Mouse (Mus musculus) 416B (cell line): ENCODE measurements around the gene Cuedc2.

Source experiments
- DNase-seq: peaks from one replicate; pipeline ENCODE4 v3.0.0; 2011; ENCODE audit warnings: low read depth

Gene Cuedc2

DNA sequence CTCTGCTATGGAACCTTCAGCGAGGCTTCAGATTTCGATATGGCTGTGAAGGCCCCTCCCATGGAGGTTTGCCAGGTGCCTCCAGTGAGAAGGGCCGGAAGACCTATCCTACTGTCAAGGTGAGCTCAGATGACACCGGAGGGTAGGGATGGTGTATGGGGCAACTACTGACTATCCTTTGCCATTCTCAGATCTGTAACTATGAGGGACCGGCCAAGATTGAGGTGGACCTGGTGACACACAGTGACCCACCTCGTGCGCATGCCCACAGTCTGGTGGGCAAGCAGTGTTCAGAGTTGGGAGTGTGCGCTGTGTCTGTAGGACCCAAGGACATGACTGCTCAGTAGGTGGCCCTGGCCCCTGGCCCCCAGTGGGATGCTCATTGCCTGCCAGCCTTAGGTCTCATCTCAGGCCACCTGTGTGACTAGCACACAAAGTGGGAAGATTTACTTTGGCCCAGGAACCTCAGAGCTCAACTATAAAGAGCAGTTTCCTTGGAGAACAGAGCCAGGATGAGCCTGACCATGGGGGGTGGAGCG is 31.7 kb downstream of the Cuedc2 start:
- DNase-seq: no peak

DNA sequence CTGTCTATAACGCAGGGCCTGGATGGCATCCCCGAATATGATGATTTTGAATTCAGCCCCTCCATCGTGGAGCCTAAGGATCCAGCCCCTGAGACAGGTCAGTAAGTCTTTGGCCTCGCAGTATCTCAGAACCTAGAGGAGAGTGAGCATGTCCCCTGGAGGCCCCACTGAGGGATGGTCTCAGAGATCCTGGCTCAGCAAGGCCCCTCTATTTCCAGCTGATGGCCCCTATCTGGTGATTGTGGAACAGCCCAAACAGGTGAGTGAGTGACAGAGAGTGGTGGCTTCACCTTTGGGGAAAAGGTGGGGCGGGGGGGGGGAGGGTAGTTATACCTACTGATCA is 32.3 kb downstream of the Cuedc2 start:
- DNase-seq: no peak

DNA sequence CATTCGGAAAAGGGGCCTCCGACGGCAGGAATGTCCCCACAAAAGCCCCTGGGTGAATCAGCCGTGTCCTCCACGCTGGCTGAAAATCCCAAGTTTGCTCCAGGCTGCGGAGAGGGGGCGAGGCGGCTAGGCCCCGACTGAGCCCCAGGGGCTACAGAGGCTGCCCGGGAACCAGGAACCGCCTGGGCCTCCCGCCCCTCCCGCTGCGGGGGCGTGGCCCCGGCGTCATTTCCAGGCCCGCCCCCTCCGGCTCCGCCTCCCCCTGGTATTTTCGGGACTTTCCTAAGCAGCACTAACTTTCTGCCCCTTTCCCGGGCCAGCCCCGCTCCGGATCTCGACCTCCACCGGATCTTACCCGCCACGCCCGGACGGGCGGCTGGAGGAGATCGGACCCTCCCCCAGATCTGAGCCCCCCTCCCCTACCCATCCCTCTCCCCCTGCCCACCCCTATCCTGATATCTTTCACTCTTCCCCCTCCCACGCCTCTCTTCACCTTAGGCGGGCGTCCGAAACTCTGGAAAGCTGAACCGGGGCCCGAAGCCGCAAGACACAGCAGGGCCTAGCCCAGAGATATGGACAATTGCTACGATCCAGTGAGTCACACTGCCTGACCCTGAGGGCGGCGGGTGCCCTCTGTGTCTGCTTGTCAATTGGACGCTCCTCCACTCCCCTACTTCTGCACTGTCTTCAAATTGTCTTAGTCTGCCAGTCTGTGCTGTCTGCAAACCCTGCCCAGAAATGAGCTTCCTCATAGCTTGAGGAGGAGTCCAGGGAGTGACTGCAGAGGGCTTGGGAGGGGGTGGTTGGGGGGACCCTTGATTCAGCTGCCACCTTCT is 32.9 kb downstream of the Cuedc2 start:
- DNase-seq: peak; percentile 89

DNA sequence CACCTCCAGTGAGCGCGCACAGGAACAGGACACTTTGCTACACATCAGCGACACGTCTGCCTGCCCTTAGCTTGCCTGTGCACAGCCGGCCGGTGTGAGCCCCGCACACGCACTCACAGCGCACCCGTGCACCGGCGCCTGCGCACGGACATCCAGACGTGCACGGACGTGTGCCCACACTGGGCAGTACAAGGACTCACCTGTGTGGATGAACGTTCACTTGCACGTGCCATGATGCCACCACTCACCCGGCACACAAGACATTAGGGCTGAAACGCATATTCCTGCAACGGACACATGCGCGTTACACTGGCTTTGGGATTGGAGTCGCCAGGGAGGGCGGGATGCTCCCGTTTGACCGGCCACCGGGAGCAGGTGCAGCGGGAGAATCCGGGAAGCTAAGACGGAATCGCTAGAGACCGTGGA is 33.6 kb downstream of the Cuedc2 start:
- no peak for DNase-seq

DNA sequence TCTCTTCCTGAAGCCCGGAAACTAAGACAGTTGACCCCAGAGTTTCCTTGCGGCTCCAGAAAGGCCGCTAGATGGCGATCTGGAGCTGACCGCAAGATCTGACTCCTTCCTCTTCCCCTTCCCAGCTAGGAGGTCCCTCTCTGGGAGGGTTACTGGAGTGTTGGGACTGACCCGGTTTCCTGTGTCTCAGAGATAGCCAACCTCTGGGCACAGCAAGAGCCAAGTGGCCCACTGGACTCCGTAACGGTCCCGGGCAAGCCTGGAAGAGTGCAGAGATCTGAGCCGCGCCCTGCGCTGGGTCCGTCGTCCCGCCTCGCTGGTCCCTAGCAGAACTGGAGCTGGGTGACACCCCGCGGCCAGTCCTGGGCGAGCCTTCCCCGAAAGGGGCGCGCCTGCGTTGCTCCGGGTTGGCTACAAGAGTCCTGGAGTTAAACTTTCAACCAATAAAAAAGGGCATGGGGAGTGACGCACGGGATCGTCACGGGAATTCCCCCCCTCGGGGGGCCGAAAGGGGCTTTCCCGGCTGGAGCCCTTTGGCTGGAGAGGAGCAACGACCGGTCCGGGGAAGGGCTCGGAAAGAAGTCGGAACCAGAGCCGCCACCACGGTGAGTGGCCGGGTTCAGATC is 34.2 kb downstream of the Cuedc2 start, which contains the start of gene Nfkb2:
TSS of gene Nfkb2 (plus strand) at position 105 of the 626 bp plus-strand sequence.
- peak; percentile 96 for DNase-seq

DNA sequence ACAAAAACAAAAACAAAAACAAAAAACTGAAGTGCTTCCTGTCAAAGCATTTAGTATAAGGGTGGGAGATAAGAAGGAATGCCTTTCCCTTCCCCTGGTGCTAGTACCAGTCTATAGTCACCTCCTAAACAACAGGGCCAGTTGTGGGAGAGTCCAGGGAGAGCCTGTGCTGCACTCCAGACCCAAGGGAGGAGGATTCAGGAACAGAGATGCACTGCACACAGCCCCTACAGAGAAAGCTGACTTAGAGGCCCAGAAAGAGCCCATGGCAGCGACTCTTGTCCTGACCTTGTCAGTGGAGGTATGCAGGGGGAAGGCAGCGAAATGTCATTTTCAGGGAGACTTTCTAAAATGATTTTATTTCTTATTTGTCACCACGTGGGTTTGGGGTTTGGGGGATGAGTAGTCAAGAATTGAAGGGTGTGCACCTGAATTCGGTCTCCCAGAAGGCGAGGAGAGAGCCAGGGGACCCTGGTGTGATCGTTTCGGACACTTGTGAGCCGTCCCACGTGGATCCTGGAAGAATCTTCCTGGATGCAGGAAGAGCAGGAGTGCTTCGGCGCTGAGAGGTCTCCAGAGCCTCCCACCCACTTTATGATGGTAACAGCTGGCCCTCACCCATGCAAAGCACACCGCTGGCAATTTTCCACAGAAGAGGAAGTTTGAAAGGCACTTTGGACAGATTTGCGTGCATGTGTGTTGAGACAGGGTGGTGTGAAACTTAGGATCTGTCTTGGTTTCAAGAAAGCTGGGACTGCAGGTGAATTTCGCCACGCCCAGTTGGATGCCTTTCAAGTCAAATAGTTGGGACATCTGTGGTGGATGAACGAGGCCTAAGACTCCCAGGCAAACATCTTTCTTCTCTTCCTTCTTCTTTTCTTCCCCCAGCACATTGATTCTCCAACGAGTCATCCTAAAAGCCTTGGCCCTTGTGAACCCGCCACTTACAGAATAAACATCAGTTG is 35.0 kb downstream of the Cuedc2 start:
- no peak for DNase-seq

DNA sequence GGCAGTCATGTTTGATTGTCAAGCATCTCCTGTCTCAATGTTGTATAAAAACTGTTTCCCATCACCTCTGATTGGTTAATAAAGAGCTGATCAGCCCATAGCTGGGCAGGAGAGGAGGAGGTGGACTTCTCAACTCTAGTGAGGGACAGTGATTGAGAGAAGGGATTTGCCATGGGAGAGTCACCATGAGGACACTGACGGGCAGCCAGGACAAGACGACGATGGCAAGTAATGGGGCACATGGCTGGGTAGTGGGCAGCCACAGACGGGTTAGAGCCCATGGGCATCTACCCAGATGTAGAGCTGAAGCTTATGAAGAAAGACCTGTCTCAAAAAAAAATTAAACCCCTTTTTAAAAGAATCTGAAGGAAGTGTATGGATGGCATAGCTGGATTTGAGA is 36.0 kb downstream of the Cuedc2 start:
- DNase-seq: no peak

DNA sequence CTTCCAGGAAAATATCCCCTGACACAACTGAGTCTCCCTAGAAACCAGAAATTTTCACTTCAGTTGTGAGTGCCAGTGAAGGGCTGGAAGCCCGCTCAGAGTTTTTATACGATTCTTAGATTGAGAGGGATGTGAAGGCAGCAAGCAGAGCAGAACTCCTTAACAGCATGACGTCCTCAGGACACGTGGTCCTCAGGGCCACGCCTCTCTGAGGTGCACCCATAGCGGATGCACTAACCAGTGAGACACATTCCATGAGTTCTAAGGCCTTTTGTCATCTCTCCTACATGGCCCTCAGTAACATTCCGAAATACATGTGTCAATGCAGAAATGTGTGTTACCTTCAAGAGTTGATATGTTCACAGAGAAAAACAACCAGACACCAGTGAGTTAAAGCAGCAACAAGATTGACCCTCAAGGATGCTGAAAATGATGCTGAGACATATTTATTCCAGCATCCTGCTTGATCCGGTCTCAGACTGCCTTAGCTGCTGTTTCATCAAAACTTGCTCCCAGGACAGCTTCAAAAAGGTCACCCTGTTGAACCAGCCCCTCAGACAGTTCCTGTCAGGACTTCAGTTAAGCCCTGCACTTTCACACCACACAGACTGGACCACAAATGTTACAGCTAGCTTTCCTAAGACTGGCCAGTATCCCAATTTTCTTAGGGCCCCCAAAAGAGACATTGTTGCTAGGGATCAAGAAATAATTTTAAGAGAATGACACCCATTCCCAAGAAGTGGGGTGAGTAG is 38.0 kb downstream of the Cuedc2 start:
- DNase-seq: no peak

DNA sequence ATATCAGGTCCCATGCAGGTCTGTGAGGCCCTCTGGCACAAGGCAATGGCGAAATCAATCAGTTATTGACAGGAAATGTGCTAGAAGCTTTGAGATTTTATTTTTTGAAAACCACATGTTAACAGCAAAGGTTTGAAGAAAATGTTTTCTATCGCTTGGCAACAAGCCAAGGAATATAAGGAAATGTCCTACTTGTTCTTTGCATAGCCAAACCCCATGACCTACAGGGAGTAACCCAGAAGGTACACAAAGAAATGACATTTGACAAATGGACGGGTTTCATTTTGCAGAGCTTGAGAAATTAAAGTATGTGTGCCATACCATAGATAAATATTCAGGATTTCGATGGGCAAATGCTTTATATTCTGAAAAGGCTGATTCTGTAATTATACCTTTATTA is 41.6 kb downstream of the Cuedc2 start:
- no peak for DNase-seq

DNA sequence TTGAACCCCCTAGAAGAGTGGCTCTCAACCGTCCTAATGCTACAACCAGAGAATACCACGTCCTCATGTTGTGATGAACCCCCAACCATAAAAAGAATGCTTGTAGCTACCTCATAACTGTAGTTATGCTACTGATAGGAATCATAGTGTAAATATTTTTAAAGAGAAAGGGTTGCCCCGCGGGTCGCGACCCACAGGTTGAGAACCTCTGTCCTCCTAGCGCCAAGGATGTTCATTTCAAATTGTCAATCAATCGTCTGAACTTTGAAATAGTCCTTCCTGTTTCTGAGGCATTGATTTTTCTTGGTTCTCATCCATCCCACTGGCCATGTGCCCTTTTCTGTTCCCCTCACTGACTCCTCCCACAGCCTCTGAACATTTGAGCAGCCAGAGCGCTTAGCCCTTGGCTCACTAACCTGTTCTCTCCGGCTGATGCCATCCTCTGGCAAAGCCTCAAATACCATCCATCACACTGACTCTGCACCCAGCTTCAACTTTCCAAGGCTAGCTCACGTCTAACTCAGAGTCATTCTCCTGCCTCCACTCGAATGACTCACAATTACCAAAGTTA is 47.9 kb downstream of the Cuedc2 start:
- DNase-seq: no peak

DNA sequence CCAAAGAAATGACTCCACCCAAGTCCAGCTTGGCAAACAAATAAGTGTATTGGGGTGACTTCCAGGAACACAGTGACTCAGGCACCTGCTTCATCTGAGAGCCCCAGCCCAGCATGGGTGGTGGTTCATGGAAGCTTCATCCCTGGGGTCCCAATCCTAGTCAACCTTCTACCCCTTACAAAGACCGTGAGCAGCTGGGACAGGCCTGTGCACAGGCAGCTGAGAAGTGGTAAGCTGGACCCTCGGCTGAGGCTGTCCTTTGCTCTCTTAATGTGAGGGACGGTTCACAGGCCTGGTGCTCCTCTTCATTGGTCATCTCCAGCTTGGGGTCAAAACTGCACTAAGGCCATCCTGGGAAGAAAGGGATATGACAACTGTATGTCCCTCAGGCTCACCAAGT is 50.9 kb downstream of the Cuedc2 start:
- DNase-seq: no peak

DNA sequence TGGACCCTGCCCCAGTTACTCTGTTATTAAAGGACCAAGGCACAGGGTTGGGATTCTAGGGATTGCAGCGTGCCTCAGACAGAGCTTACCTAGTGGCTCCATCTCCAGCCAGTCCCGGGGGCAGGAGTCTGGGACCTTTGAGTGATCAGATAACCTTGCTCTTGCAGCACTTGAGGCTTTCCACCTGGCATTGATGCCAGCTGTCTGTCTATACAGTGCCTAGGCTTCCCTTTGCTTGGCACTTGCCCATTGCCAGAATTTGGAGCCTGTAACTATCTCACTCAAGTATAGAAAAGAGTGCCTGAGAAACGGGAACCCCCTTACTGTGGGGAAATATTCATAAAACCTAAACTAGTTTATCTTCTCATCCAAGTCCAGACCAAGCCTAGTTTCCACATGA is 51.6 kb downstream of the Cuedc2 start:
- no peak for DNase-seq

DNA sequence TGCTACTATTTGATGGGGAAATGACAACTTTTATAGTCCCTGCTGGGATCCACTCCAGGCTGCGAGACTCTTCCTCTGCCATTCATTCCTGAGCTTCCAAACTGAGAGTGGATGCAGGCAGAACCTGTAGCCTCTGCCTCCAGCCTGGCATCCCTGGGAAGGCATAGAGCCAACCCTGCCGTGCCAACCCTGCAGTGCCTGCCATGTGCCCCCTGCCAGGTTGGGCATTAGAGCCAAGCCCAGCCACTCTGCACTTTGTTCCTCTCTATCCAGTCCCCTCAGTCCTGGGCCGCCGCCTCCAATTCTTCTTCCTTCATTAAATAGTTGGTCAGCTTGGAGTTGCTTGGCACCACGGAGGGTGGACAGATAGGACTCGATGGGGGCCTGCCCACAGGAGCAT is 52.5 kb downstream of the Cuedc2 start:
- no peak for DNase-seq

DNA sequence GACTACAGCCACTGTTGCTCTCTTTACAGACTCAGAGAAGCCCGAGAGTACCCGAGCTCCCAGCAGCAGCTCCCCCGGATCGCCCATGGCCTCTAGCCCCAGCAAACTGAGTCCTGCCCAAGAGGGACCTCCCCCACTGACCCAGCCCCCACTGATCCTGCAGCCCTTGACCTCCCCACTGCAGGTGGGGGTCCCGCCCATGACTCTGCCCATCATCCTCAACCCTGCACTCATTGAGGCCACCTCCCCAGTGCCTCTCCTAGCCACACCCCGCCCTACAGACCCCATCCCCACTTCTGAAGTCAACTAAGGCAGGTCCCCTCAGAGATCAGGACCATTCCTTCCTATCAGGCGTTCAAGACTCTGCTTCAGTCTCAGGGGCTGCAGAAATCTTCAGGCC is 52.9 kb downstream of the Cuedc2 start:
- no peak for DNase-seq

DNA sequence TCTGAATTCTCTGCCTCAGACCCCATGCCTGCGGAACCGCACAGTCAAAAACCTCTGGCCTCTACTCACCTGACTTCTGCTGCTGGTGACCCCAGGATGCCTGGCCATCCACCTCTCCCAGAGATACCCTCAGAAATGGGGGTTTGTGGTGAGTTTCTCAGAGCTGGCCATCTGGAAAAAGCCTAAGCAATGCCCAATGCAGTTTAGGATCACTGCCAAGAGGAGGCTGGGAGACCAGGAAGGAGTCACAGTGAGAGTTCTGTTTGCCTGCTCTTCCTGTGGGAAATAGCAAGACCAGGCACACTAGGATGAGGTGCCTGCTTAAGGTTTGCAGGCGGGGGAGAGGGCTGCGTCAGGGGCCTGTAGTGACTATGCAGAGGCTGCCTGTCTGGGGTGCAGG is 53.8 kb downstream of the Cuedc2 start:
- DNase-seq: no peak

DNA sequence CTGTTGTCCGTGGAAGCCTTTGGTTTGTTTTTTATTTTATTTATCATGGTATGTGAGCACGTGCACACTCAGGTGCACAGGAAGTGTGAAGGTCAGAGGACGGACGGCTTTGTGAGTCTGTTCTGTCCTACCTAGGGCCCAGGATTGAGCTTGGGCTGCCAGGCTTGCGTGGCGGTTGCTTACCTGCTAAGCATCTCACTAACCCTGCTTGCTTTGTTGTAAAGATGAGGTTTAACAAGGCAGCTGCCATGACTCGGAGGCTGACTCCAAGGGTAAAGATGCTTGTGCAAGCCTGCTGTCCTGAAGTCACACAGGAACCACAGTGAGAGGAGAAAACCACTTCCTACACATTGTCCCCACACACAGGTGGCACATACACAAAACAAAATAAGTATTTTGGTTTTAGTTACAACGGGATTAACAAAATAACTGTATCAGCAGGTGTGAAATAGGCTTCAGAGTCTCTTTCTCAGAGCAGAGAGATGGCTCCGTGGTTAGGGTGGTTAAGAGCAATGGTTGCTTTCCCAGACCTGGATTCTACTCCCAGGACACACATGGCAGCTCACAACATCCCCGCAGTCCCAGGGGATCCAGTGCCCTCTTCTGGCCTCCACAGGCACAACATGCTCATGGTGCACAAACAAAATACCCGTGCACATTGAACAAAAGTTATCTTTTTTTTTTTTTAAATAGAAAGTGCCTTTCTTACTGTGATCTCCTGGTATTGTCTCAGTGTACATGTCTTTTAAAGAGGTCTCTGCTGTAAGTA is 56.2 kb downstream of the Cuedc2 start:
- DNase-seq: no peak
